Mouse (Mus musculus) ovary, postnatal 10 days (tissue): ENCODE data around the gene Cops9.

Experiments
- DNase-seq: peaks from one replicate; pipeline ENCODE4 v3.0.0; 2022; ENCODE audit warnings: low spot score

The Cops9 gene

GRCm38 (mm10) chr1:92646601-92647000 is 4.8 kb upstream of the Cops9 start:
- no peak for DNase-seq

- no peak for DNase-seq
These were observed 4.3 kb upstream of the Cops9 start for GRCm38 (mm10) chr1:92646111-92646510.

- no peak for DNase-seq
These were observed 3.1 kb upstream of the Cops9 start for GRCm38 (mm10) chr1:92644916-92645315.

- DNase-seq, result no peak
These were observed 1.9 kb upstream of the Cops9 start for GRCm38 (mm10) chr1:92643691-92644090.

- DNase-seq, result no peak
These were observed 1.4 kb downstream of the Cops9 start for GRCm38 (mm10) chr1:92640393-92640792.

GRCm38 (mm10) chr1:92638736-92639135 is 3.0 kb downstream of the Cops9 start:
- no peak for DNase-seq

- DNase-seq, result no peak
These were observed 3.6 kb downstream of the Cops9 start for GRCm38 (mm10) chr1:92638181-92638580.

- DNase-seq, result no peak
These were observed 4.1 kb downstream of the Cops9 start for GRCm38 (mm10) chr1:92637501-92638172.

GRCm38 (mm10) chr1:92636676-92637075 is 5.1 kb downstream of the Cops9 start:
- no peak for DNase-seq

GRCm38 (mm10) chr1:92636015-92636414 is 5.8 kb downstream of the Cops9 start:
- DNase-seq, result no peak

GRCm38 (mm10) chr1:92634976-92635599 is 6.7 kb downstream of the Cops9 start:
- DNase-seq, result no peak

GRCm38 (mm10) chr1:92634569-92634968 is 7.2 kb downstream of the Cops9 start:
- DNase-seq, result no peak

GRCm38 (mm10) chr1:92633726-92634125 is 8.1 kb downstream of the Cops9 start:
- DNase-seq, result no peak

- DNase-seq, result no peak
These were observed 8.8 kb downstream of the Cops9 start for GRCm38 (mm10) chr1:92632948-92633347.

GRCm38 (mm10) chr1:92632196-92632595 is 9.6 kb downstream of the Cops9 start:
- DNase-seq, result no peak

GRCm38 (mm10) chr1:92628227-92628626 is 13.6 kb downstream of the Cops9 start:
- DNase-seq, result no peak

- DNase-seq, result no peak
These were observed 23.4 kb downstream of the Cops9 start for GRCm38 (mm10) chr1:92618360-92618759.

GRCm38 (mm10) chr1:92617488-92617887 is 24.3 kb downstream of the Cops9 start, which contains the start of gene Olfr12:
Gene Olfr12, plus strand, starts transcription at chr1:92617788.
- DNase-seq, result no peak

- DNase-seq, result no peak
These were observed 25.7 kb downstream of the Cops9 start for GRCm38 (mm10) chr1:92616046-92616445.

- DNase-seq, result no peak
These were observed 27.3 kb downstream of the Cops9 start for GRCm38 (mm10) chr1:92614516-92614915.

GRCm38 (mm10) chr1:92613175-92613574 is 28.6 kb downstream of the Cops9 start:
- no peak for DNase-seq

GRCm38 (mm10) chr1:92611008-92611407 is 30.8 kb downstream of the Cops9 start:
- DNase-seq, result no peak

- no peak for DNase-seq
These were observed 34.1 kb downstream of the Cops9 start for GRCm38 (mm10) chr1:92607711-92608110.

- no peak for DNase-seq
These were observed 36.3 kb downstream of the Cops9 start, which contains the start of gene Olfr1410 for GRCm38 (mm10) chr1:92605482-92605881. Gene Olfr1410, plus strand, starts transcription at chr1:92605782.
